Mouse (Mus musculus) hindbrain, postnatal 0 days (tissue): ENCODE results near the gene Herc1. TPM values are rescaled to one million over a fixed set of nuclear protein-coding genes. Genes with fewer than 3 reads are reported as not detected.

Experiments
- ATAC-seq: fragments of 200-750 bp; cut with Nextera tagmentation; 2 replicates; pipeline ENCODE4 v1.8.0; 2017; ENCODE audit warnings: mild to moderate bottlenecking, moderate TSS enrichment, moderate library complexity
- DNase-seq: peaks from one replicate; pipeline ENCODE4 v3.0.0-alpha.2; 2015; ENCODE audit warnings: low spot score
- H3K27ac ChIP-seq: fragments of 300-500 bp; sonication (generic); 2 replicates; pipeline ENCODE4 v1.5.1; 2014; ENCODE audit warnings: mild to moderate bottlenecking
- H3K27me3 ChIP-seq: fragments of 300-500 bp; sonication (generic); 2 replicates; pipeline ENCODE4 v1.6.1; 2014; ENCODE audit warnings: low read length, mixed read lengths; ENCODE audit not compliant: insufficient read depth
- H3K36me3 ChIP-seq: fragments of 300-500 bp; sonication (generic); 2 replicates; pipeline ENCODE4 v1.6.1; 2014; ENCODE audit warnings: low read length, mixed read lengths; ENCODE audit not compliant: insufficient read depth
- H3K4me1 ChIP-seq: fragments of 300-500 bp; sonication (generic); 2 replicates; pipeline ENCODE4 v1.6.1; 2014; ENCODE audit warnings: antibody characterized with exemption, low read length, mixed read lengths; ENCODE audit not compliant: insufficient read depth
- H3K4me2 ChIP-seq: fragments of 300-500 bp; sonication (generic); 2 replicates; pipeline ENCODE4 v1.6.1; 2014; ENCODE audit warnings: low read depth, mild to moderate bottlenecking, low read length, moderate library complexity, mixed read lengths
- H3K4me3 ChIP-seq: fragments of 300-500 bp; sonication (generic); 2 replicates; pipeline ENCODE4 v1.5.1; 2014; ENCODE audit warnings: low read length
- H3K9ac ChIP-seq: fragments of 300-500 bp; sonication (generic); replicated peaks from 2 replicates; pipeline ENCODE4 v1.6.1; 2014; ENCODE audit warnings: mild to moderate bottlenecking, low read length, moderate library complexity, mixed read lengths
- H3K9me3 ChIP-seq: fragments of 300-500 bp; sonication (generic); 2 replicates; pipeline ENCODE4 v1.6.1; 2016; ENCODE audit warnings: low read length, mixed read lengths
- CTCF ChIP-seq: IDR thresholded peaks from 2 replicates; pipeline ENCODE4 v1.5.1; 2016; ENCODE audit warnings: antibody characterized with exemption, control low read depth, low read depth
- WGBS: fragments of 180-500 bp; shearing (Covaris S2); extraction: QIAGEN DNeasy Blood & Tissue Kit; methylation state at CpG from one replicate; pipeline ENCODE4 v1.1.7; 2014; 5-methylcytosine and 5-hydroxymethylcytosine counted together
- polyA plus RNA-seq: library from polyadenylated mRNA; unstranded; fragments of >200 nt; fragmentation: Nextera tagmentation; extraction: Ambion mirVana; gene quantifications from 2 replicates; pipeline ENCODE4 v1.2.1, GENCODE M21; 2015
- total RNA-seq: library from RNA; depleted of rRNA; stranded (reverse); fragments of >200 nt; gene quantifications from 2 replicates; pipeline ENCODE4 v1.2.3, GENCODE M21; 2014

The Herc1 gene
- total and polyA plus RNA-seq, 2 experiments from 2014 or later = 30.7 to 104 TPM

DNA sequence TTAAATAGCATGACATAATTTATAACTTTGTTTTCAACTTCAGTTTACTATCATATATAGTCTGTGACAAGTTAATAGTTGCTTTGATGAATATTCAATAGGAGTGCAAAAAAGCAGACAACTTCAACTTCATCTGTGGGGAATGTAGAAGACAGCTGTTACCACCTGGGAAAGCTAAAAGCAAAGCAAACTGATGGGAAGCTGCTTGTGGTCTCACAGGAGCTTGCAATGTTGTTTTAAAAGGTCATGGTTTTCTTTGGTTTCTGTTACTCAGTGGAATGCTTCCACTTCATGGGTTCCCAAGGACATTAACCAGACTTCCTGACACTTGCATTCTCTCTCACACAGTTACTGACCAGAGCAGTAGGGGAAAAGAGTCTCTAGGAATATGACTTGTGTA, 138.5 kb downstream of the Herc1 start:
- no peak overlapping the region for H3K4me2 ChIP-seq
- H3K9me3 ChIP-seq = no peaks in the 10 kb centered on the region
- no peaks in the 10 kb centered on the region for H3K4me1 ChIP-seq
- no peak overlapping the region for H3K9ac ChIP-seq
- H3K27me3 ChIP-seq = no peaks in the 10 kb centered on the region
- H3K36me3 ChIP-seq = peaks cover 64% of the 10 kb centered on the region
- no peak overlapping the region for H3K27ac ChIP-seq
- TF ChIP-seq CTCF = no peak
- DNase-seq (no peak), ATAC-seq (no peak)
- no peak overlapping the region for H3K4me3 ChIP-seq

DNA sequence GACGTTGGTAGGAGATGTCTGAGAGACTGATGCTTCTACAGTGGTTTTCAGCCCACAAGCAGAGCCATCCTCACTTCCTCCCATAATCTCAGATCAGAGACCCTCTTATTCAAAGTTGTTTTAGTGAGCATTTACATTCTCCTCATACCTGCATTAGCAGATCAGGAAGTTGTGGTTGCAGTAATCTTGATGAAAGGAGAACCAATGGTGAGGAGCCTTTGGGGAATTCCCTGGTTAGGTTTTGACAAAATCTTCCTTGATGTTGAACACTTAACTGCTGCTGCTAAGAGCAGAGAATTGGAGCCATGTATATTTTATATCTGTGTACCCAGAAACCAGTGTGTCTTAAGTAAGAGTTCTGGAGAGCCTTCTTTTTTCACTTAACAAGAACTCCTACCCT, 142.1 kb downstream of the Herc1 start:
- H3K27me3 ChIP-seq = no peaks in the 10 kb centered on the region
- ATAC-seq = no peak
- 93% methylated on average over 1 of the region's 1 CpGs for WGBS

DNA sequence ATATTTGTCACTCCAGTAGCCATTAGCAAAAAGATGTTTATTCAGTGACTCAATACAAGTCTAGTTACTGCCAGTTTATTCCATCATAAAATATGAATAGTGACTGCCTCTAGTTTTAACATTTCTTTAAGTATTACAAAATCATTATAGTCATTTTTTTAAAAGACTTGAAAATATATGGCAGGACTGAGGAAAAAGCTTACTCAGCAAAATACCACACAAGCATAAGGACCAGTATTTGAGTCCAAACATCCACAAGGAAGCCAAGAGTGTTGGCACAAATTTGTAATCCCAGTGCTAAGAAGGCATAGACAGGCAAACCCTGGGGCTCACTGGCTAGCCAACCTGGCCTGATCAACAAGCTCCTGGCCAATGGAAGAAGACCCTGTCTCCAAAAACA, 143.7 kb downstream of the Herc1 start:
- ATAC-seq = no peak
- no peaks in the 10 kb centered on the region for H3K4me1 ChIP-seq
- no peak overlapping the region for H3K9ac ChIP-seq
- no peak overlapping the region for H3K27ac ChIP-seq
- no peak overlapping the region for H3K4me3 ChIP-seq
- H3K36me3 ChIP-seq = peaks cover 58% of the 10 kb centered on the region
- DNase-seq = no peak
- no peak overlapping the region for H3K4me2 ChIP-seq
- TF ChIP-seq CTCF = no peak
- no peaks in the 10 kb centered on the region for H3K27me3 ChIP-seq
- no peaks in the 10 kb centered on the region for H3K9me3 ChIP-seq

More for the DNA sequence above, 142.1 kb downstream of the Herc1 start:
- H3K36me3 ChIP-seq = peaks cover 55% of the 10 kb centered on the region
- H3K9ac ChIP-seq = no peak overlapping the region
- H3K4me3 ChIP-seq = no peak overlapping the region
- no peaks in the 10 kb centered on the region for H3K4me1 ChIP-seq
- TF ChIP-seq CTCF = no peak
- no peak overlapping the region for H3K27ac ChIP-seq
- DNase-seq = no peak
- H3K4me2 ChIP-seq = no peak overlapping the region
- H3K9me3 ChIP-seq = no peaks in the 10 kb centered on the region

DNA sequence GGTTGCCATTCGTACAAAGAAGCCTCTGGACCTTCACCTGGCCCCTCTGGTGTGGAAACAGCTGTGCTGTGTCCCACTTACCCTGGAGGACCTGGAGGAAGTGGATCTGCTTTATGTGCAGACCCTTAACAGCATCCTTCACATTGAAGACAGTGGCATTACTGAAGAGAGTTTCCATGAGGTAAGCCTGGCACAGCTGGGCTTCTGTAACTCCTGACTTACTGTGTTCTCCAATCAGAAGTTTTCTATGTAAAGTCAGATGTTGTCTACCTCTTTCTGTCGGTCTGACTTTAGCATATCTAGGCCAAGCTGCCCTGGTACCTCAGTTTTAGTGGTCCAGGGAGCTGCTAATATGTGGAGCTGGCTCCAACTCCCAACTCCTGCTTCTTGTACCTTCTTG, 151.0 kb downstream of the Herc1 start:
- 82% methylated on average over 2 of the region's 2 CpGs for WGBS
- Histone ChIP-seq H3K9me3 (no peaks in the 10 kb centered on the region), H3K9ac (no peak overlapping the region), H3K36me3 (peaks cover 50% of the 10 kb centered on the region), H3K4me1 (no peaks in the 10 kb centered on the region), H3K27me3 (no peaks in the 10 kb centered on the region), H3K27ac (no peak overlapping the region), H3K4me3 (no peak overlapping the region), H3K4me2 (no peak overlapping the region)
- no peak for TF ChIP-seq CTCF
- DNase-seq (no peak), ATAC-seq (no peak)

DNA sequence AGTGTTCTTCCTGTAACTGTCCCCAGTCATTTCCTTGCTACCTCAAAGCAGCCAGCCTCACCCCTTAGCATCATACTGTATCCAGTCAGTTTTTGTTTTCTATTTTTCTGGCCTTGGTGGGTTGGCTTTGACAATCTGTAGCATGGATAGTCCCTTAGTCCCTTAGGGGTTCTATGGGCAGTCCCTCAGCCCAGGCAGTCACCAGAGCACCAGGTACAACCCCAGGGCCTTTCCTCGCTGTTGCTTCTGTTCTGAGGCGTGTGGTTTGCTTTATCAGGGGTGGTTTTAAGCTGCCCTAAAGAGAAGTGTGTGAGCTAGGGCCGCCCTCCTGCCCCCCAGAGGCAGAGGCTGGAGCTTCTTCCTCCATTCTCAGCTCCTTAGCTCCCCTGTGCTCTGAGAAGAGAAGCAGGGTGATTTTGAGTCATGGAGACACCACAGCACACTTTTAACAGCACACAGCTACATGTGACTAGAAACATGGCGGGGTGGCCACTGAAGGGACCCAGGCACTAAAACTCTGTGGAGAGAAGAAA, 153.7 kb downstream of the Herc1 start:
- Histone ChIP-seq H3K27me3 (no peaks in the 10 kb centered on the region), H3K4me3 (no peak overlapping the region), H3K4me1 (no peaks in the 10 kb centered on the region), H3K36me3 (peaks cover 48% of the 10 kb centered on the region), H3K27ac (no peak overlapping the region), H3K4me2 (no peak overlapping the region), H3K9me3 (no peaks in the 10 kb centered on the region), H3K9ac (no peak overlapping the region)
- ATAC-seq = no peak
- no peak for TF ChIP-seq CTCF
- DNase-seq = no peak
- 91% methylated on average over 4 of the region's 4 CpGs for WGBS

DNA sequence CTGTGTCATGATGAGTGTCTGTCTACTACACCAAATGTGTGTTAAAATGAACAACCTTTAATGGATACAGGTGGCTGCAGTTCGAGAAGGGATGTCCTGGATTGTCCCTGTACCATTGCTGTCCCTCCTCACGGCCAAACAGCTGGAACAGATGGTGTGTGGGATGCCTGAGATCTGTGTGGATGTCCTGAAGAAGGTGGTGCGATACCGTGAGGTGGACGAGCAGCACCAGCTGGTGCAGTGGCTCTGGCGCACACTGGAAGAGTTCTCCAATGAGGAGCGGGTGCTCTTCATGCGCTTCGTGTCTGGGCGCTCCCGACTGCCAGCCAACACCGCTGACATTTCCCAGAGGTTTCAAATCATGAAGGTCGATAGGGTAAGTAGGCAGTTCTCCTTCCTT, 154.3 kb downstream of the Herc1 start:
- H3K4me2 ChIP-seq = no peak overlapping the region
- no peak overlapping the region for H3K27ac ChIP-seq
- H3K36me3 ChIP-seq = peaks cover 53% of the 10 kb centered on the region
- H3K9me3 ChIP-seq = no peaks in the 10 kb centered on the region
- DNase-seq = no peak
- no peak overlapping the region for H3K9ac ChIP-seq
- no peaks in the 10 kb centered on the region for H3K27me3 ChIP-seq
- H3K4me1 ChIP-seq = no peaks in the 10 kb centered on the region
- TF ChIP-seq CTCF = no peak
- no peak overlapping the region for H3K4me3 ChIP-seq
- no peak for ATAC-seq
- 76% methylated on average over 13 of the region's 13 CpGs for WGBS

DNA sequence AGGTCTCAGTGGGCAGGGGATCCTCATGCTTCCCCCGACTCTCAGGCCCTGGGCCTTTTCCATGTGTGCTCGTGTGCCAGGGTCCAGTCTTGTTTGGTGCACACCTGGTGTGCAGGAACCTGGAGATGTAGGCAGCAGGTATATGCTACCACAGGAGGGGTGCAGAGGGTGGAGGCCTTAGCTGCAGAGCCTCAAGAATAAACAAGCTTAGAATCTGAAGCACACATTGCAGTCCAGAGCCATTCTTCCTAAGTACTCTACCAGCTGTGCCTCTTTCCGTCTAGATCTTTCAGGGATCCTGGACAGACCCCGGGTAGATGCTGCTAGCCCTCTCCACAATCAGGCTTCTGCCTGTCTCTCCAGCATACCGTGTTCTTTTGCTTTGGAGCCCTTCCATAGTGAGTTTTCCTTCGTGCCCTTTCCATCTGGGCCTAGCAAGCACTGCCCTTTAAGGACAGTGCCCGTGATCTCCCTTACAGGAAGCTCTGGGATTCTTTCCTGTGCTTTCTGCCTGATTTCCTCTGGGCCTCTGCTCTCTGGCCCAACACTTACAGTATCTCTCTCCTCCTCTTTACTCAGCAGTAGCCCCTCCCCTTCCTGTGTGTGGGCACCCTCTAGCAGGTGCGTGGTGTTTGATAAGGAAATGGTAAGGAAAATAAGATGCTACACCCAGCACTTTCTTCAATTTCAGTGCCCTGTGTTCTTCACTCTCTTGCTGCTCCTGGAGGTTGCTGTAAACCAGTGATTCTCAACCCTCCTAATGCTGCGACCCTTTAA, 155.1 kb downstream of the Herc1 start:
- H3K9me3 ChIP-seq = no peaks in the 10 kb centered on the region
- H3K4me3 ChIP-seq = no peak overlapping the region
- H3K9ac ChIP-seq = no peak overlapping the region
- no peak for TF ChIP-seq CTCF
- H3K36me3 ChIP-seq = peaks cover 51% of the 10 kb centered on the region
- peaks cover 2% of the 10 kb centered on the region; the same call in 1 of the 2 replicates for H3K4me1 ChIP-seq
- no peak overlapping the region for H3K4me2 ChIP-seq
- no peak; the same call in 1 of the 2 replicates for ATAC-seq
- H3K27ac ChIP-seq = peak overlapping the region; percentile 62
- DNase-seq = no peak
- no peaks in the 10 kb centered on the region for H3K27me3 ChIP-seq
- 43% methylated on average over 9 of the region's 9 CpGs for WGBS
